Mouse (Mus musculus) midbrain, embryonic 13.5 days (tissue): ENCODE data around the gene Stk36. TPM values are rescaled to one million over a fixed set of nuclear protein-coding genes. Genes with fewer than 3 reads are reported as not detected.

Source experiments
- ATAC-seq: fragments of 200-750 bp; cut with Nextera tagmentation; 2 replicates; pipeline ENCODE4 v1.8.0; 2017; ENCODE audit warnings: mild to moderate bottlenecking, moderate TSS enrichment, moderate library complexity
- H3K27ac ChIP-seq: fragments of 300-500 bp; sonication (generic); 2 replicates; pipeline ENCODE4 v1.5.1; 2015; ENCODE audit warnings: inconsistent platforms, mild to moderate bottlenecking, moderate library complexity
- H3K27me3 ChIP-seq: fragments of 300-500 bp; sonication (generic); 2 replicates; pipeline ENCODE4 v1.6.1; 2015; ENCODE audit warnings: mild to moderate bottlenecking, inconsistent platforms
- H3K36me3 ChIP-seq: fragments of 300-500 bp; sonication (generic); 2 replicates; pipeline ENCODE4 v1.6.1; 2015; ENCODE audit warnings: mild to moderate bottlenecking, inconsistent platforms
- H3K4me1 ChIP-seq: fragments of 300-500 bp; sonication (generic); replicated peaks from 2 replicates; pipeline ENCODE4 v1.6.1; 2015; ENCODE audit warnings: inconsistent platforms
- H3K4me2 ChIP-seq: fragments of 300-500 bp; sonication (generic); replicated peaks from 2 replicates; pipeline ENCODE4 v1.6.1; 2015; ENCODE audit warnings: moderate library complexity, mild to moderate bottlenecking, inconsistent platforms
- H3K4me3 ChIP-seq: fragments of 300-500 bp; sonication (generic); replicated peaks from 2 replicates; pipeline ENCODE4 v1.5.1; 2015; ENCODE audit warnings: mild to moderate bottlenecking, inconsistent platforms
- H3K9ac ChIP-seq: fragments of 300-500 bp; sonication (generic); replicated peaks from 2 replicates; pipeline ENCODE4 v1.6.1; 2015; ENCODE audit warnings: mild to moderate bottlenecking, inconsistent platforms
- H3K9me3 ChIP-seq: fragments of 300-500 bp; sonication (generic); 2 replicates; pipeline ENCODE4 v1.6.1; 2016; ENCODE audit warnings: mild to moderate bottlenecking, inconsistent platforms
- WGBS: fragments of 180-500 bp; shearing (Covaris S2); methylation state at CpG from one replicate; pipeline ENCODE4 v1.1.7; 2015; 5-methylcytosine and 5-hydroxymethylcytosine counted together
- polyA plus RNA-seq: library from polyadenylated mRNA; unstranded; fragments of >200 nt; fragmentation: Nextera tagmentation; extraction: Ambion mirVana; gene quantifications from 2 replicates; pipeline ENCODE4 v1.2.1, GENCODE M21; 2015

The Stk36 gene
- polyA plus RNA-seq, 1 experiment from 2014 or later, result 26.4 TPM

- H3K27ac ChIP-seq, result no peak overlapping the region
- H3K9me3 ChIP-seq, result no peaks in the 10 kb centered on the region
- peaks cover 71% of the 10 kb centered on the region for H3K36me3 ChIP-seq
- no peak for ATAC-seq
- H3K4me1 ChIP-seq, result no peaks in the 10 kb centered on the region
- no peak overlapping the region for H3K4me3 ChIP-seq
- 100% methylated on average over 1 of the region's 1 CpGs for WGBS
- no peak overlapping the region for H3K4me2 ChIP-seq
- no peaks in the 10 kb centered on the region for H3K27me3 ChIP-seq
- H3K9ac ChIP-seq, result no peak overlapping the region
Observed at GRCm38 (mm10) chr1:74624183-74624582, 22.9 kb downstream of the Stk36 start.

- no peak overlapping the region for H3K4me3 ChIP-seq
- peaks cover 76% of the 10 kb centered on the region for H3K36me3 ChIP-seq
- H3K4me2 ChIP-seq, result no peak overlapping the region
- H3K27ac ChIP-seq, result no peak overlapping the region
- H3K9ac ChIP-seq, result no peak overlapping the region
- H3K27me3 ChIP-seq, result no peaks in the 10 kb centered on the region
- no peak for ATAC-seq
- no peaks in the 10 kb centered on the region for H3K4me1 ChIP-seq
- no peaks in the 10 kb centered on the region for H3K9me3 ChIP-seq
- 92% methylated on average over 4 of the region's 4 CpGs for whole genome bisulfite sequencing
Observed at GRCm38 (mm10) chr1:74626076-74626475, 24.8 kb downstream of the Stk36 start.

DNA sequence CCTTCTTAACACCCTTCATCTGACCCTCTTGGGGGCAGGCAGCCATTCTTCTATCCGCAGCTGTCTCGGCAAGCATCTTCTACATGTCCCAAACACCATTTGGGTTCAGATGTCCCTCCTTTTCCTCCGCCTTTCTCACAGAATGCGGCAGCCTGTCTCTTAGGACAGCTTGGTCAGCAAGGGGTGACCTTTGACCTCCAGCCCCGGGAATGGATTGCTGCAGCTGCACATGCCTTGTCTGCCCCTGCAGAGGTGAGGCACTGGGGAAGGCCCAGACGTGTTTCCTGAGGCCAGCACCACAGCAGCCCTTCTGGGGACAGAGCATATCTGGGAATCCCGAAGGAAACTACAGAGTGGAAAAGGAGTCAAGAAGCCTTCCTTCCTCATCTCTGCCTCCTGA is 26.8 kb downstream of the Stk36 start:
- H3K4me3 ChIP-seq, result no peak overlapping the region
- ATAC-seq, result no peak
- no peak overlapping the region for H3K4me2 ChIP-seq
- H3K27ac ChIP-seq, result no peak overlapping the region
- no peaks in the 10 kb centered on the region for H3K4me1 ChIP-seq
- H3K9me3 ChIP-seq, result no peaks in the 10 kb centered on the region
- peaks cover 66% of the 10 kb centered on the region for H3K36me3 ChIP-seq
- no peak overlapping the region for H3K9ac ChIP-seq
- H3K27me3 ChIP-seq, result no peaks in the 10 kb centered on the region
- WGBS, result 42% methylated on average over 7 of the region's 7 CpGs

GRCm38 (mm10) chr1:74632734-74633133 is 31.5 kb downstream of the Stk36 start:
- Histone ChIP-seq H3K9me3 (no peaks in the 10 kb centered on the region), H3K4me1 (no peaks in the 10 kb centered on the region), H3K4me3 (no peak overlapping the region), H3K4me2 (no peak overlapping the region), H3K27me3 (no peaks in the 10 kb centered on the region), H3K9ac (no peak overlapping the region), H3K27ac (no peak overlapping the region), H3K36me3 (peaks cover 59% of the 10 kb centered on the region)
- ATAC-seq, result no peak
- 90% methylated on average over 4 of the region's 4 CpGs for WGBS

DNA sequence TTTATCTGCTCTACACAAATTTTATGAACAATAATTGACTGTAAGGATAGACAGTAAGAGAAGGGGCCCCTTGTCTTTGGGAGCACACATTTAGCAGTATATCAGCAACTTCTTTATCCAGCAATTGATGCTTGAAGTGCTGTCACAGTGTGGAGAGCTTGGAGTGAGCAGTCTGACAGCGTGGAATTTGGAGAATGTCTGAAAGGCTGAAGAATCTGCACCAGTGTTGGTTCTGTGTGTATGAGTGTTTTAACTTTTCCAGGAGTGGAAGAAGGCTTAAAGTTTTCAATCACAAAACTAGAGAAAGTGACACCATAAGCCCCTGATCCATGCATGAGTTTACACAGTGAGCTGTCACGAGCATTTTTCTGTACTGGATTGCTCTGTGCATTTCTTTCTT is 42.3 kb downstream of the Stk36 start:
- ATAC-seq, result no peak
- Histone ChIP-seq H3K27me3 (no peaks in the 10 kb centered on the region), H3K36me3 (no peaks in the 10 kb centered on the region), H3K9me3 (no peaks in the 10 kb centered on the region), H3K4me2 (no peak overlapping the region), H3K9ac (no peak overlapping the region), H3K4me1 (no peaks in the 10 kb centered on the region), H3K4me3 (no peak overlapping the region), H3K27ac (no peak overlapping the region)
- 79% methylated on average over 2 of the region's 2 CpGs for WGBS

GRCm38 (mm10) chr1:74643926-74644325 is 42.7 kb downstream of the Stk36 start:
- ATAC-seq, result 0 out of 2 replicates have a peak, but pooled peaks have one; percentile 24

DNA sequence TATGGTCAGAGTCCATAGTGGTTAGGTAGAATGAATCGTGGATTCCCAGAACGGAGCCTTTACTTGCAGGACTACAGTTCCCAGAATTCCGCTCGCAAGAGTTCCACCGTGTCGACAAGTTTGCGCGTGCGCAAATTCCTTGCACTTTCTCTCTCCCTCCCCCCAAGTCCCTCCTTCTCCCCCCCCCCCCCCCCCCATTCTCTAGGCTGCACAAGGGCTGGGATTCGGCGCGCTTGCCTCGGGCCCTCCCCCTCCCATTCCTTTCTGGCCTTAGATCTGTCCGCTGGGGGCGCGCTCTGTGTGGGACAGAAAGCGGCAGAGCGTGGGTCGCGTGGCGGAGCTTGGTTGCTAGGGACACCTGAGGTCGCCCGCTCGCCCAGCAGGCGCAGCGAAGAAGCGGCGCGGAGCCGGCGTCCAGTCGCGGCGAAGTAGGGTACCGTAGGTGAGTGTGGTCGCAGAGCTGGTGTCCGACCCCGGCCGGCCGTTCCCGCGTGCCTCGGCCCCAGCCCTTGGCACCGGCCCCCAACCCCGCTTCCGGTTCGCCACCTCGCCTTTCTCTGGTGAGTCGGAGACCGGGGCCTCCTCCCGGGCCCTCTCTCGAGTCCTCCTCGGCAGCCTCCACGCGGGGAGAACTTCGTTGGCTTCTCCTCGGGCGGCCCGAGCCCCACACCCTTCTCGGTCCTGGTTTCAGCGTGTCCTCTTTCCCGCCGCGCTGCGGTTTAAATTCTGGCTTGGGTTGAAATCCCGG is 60.4 kb downstream of the Stk36 start, which contains the start of gene Ttll4:
Gene Ttll4 (plus strand): TSS at position 298 of the 748 bp plus-strand sequence.
- peak within 1 kb of the TSS; percentile 89 for H3K27ac ChIP-seq
- H3K9ac ChIP-seq, result peak within 1 kb of the TSS; percentile 83
- H3K36me3 ChIP-seq, result no peaks in the 10 kb centered on the region
- H3K9me3 ChIP-seq, result no peaks in the 10 kb centered on the region
- H3K4me3 ChIP-seq, result peak within 1 kb of the TSS; percentile 82
- H3K4me1 ChIP-seq, result peaks cover 12% of the 10 kb centered on the region
- peak; percentile 99 for ATAC-seq
- H3K27me3 ChIP-seq, result no peaks in the 10 kb centered on the region
- under 1% methylated on average over 58 of the region's 66 CpGs for WGBS
- peak within 1 kb of the TSS; percentile 67 for H3K4me2 ChIP-seq

More at GRCm38 (mm10) chr1:74643926-74644325, 42.7 kb downstream of the Stk36 start:
- Histone ChIP-seq H3K36me3 (no peaks in the 10 kb centered on the region), H3K9me3 (no peaks in the 10 kb centered on the region), H3K9ac (no peak overlapping the region), H3K4me2 (no peak overlapping the region), H3K27me3 (no peaks in the 10 kb centered on the region), H3K4me1 (no peaks in the 10 kb centered on the region), H3K4me3 (no peak overlapping the region), H3K27ac (no peak overlapping the region)

GRCm38 (mm10) chr1:74662253-74662865 is 61.1 kb downstream of the Stk36 start:
- WGBS, result 2% methylated on average over 13 of the region's 13 CpGs
- peak overlapping the region; percentile 83 for H3K9ac ChIP-seq
- ATAC-seq, result no peak

GRCm38 (mm10) chr1:74665153-74665552 is 63.9 kb downstream of the Stk36 start:
- no peak for ATAC-seq
- Histone ChIP-seq H3K27me3 (no peaks in the 10 kb centered on the region), H3K27ac (no peak overlapping the region), H3K4me2 (no peak overlapping the region), H3K36me3 (no peaks in the 10 kb centered on the region), H3K4me3 (no peak overlapping the region), H3K9me3 (no peaks in the 10 kb centered on the region), H3K4me1 (peaks cover 12% of the 10 kb centered on the region), H3K9ac (no peak overlapping the region)
- 85% methylated on average over 6 of the region's 6 CpGs for WGBS

More at GRCm38 (mm10) chr1:74662253-74662865, 61.1 kb downstream of the Stk36 start:
- peak overlapping the region; percentile 89; the same call in 1 of the 2 replicates for H3K27ac ChIP-seq
- H3K4me3 ChIP-seq, result peak overlapping the region; percentile 82
- H3K4me1 ChIP-seq, result peaks cover 12% of the 10 kb centered on the region
- no peaks in the 10 kb centered on the region for H3K27me3 ChIP-seq
- peak overlapping the region; percentile 67 for H3K4me2 ChIP-seq
- H3K36me3 ChIP-seq, result no peaks in the 10 kb centered on the region
- no peaks in the 10 kb centered on the region for H3K9me3 ChIP-seq

DNA sequence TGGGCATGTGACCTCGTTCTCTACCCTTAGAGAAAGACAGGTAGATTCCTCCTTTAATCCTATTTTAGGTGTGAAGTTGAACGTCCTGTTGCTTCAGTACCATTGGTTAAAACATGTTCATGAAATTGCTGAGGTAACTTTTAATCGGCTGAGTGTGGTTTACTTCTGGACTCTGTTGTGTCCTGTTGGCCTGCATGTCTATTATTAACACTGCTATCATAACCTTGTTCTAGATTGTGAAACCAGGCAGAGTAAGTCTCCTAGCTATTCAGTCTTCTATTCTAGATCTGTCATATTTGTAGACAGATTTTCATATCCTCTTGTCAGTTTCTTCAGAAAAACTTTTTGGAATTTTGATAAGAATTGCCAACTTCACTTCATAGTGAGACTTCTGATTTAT is 67.1 kb downstream of the Stk36 start:
- no peaks in the 10 kb centered on the region for H3K27me3 ChIP-seq
- no peak overlapping the region for H3K4me2 ChIP-seq
- 89% methylated on average over 3 of the region's 3 CpGs for WGBS
- H3K9ac ChIP-seq, result no peak overlapping the region
- H3K27ac ChIP-seq, result no peak overlapping the region
- H3K4me1 ChIP-seq, result peaks cover under 1% of the 10 kb centered on the region
- no peak for ATAC-seq
- H3K4me3 ChIP-seq, result no peak overlapping the region
- peaks cover 14% of the 10 kb centered on the region; the same call in 1 of the 2 replicates for H3K36me3 ChIP-seq
- H3K9me3 ChIP-seq, result no peaks in the 10 kb centered on the region

DNA sequence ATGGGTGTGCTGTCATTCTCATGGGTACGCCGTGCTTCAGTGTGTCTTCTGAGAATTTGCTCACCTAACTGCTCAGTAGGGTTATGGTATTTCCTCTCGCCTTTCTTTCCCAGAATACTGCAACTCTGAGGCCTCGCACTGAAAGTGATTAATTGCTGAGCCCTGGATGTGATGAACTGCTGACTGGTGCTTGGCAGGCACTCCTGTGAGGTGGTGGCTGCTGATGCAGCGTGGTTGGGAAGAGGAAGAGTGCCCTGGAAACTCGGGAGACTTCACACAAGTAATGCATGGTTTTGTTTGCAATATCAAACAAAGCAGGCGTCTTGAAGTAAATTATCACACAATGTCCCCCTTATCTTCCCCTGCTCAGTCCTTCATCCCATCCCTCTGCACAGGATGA is 71.5 kb downstream of the Stk36 start:
- no peak for ATAC-seq
- WGBS, result 89% methylated on average over 7 of the region's 7 CpGs

DNA sequence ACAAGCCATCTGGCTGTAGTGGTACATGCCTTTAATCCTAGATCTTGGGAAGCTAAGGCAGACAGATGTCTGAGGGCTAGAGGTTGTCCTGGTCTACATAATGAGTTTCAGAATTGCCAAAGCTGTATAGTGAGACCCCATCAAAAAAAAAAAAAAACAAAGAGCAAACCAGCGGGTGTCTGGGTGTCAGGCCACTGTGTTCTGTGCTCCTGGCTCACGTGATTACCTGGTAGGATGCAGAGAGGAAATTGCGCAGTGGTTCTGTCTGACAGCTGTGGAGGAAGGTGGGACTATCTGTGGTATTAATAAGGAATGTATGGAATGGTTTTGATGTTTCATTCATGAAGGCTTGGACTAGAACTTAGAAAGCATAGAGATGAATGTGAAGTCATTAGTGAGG is 75.6 kb downstream of the Stk36 start:
- H3K9me3 ChIP-seq, result no peaks in the 10 kb centered on the region
- no peak overlapping the region for H3K4me3 ChIP-seq
- WGBS, result 70% methylated on average over 3 of the region's 3 CpGs
- ATAC-seq, result no peak
- H3K4me2 ChIP-seq, result no peak overlapping the region
- H3K27ac ChIP-seq, result no peak overlapping the region
- no peaks in the 10 kb centered on the region for H3K27me3 ChIP-seq
- no peaks in the 10 kb centered on the region for H3K4me1 ChIP-seq
- peaks cover 53% of the 10 kb centered on the region for H3K36me3 ChIP-seq
- H3K9ac ChIP-seq, result no peak overlapping the region

More for the DNA sequence above, 71.5 kb downstream of the Stk36 start:
- H3K4me1 ChIP-seq, result no peaks in the 10 kb centered on the region
- no peak overlapping the region for H3K27ac ChIP-seq
- no peak overlapping the region for H3K4me2 ChIP-seq
- H3K9ac ChIP-seq, result no peak overlapping the region
- no peak overlapping the region for H3K4me3 ChIP-seq
- peaks cover 19% of the 10 kb centered on the region; the same call in 1 of the 2 replicates for H3K36me3 ChIP-seq
- no peaks in the 10 kb centered on the region for H3K27me3 ChIP-seq
- no peaks in the 10 kb centered on the region for H3K9me3 ChIP-seq
